ENCODE assay signal across 13 mouse cellular contexts in genomic region chr5:144283551-144284031, GRCm38 (mm10). TPM values are rescaled to one million over a fixed set of nuclear protein-coding genes. Genes with fewer than 3 reads are reported as not detected.
DNase-seq lines count a peak whose midpoint lies in the region; ATAC-seq and TF ChIP-seq lines count a peak whose summit lies in the region.
"Had no signal": no experiment of that assay in that cellular context is flagged by ENCODE, and none has a peak within 500 bp of the region (broad histone marks: within the 10 kb centered on the region; RNA-seq: fewer than 3 reads in every experiment).

No protein-coding gene starts in this region.

- WGBS in kidney, postnatal 0 days = 43% methylated on average over 8 of the region's 8 CpGs

- no peak overlapping the region for H3ac ChIP-seq in myocyte (ENCODE audit: control insufficient read depth, insufficient read length)

- TF ChIP-seq CTCF in kidney, postnatal 0 days (IDR thresholded peaks at IDR 0.05; ENCODE audit: low read depth) = no peak

- H3K4me3 ChIP-seq in kidney, postnatal 0 days (replicated peaks; ENCODE audit: low read depth, low read length) = no peak overlapping the region
- H3K4me3 ChIP-seq in myocyte = no peak overlapping the region
- H3K4me3 ChIP-seq: heart, embryonic 15.5 days; liver, embryonic 12.5 days had no signal

- H3K9ac ChIP-seq in kidney, postnatal 0 days (ENCODE audit: low read depth, low read length) = no peak overlapping the region
- H3K9ac ChIP-seq: heart, embryonic 15.5 days; liver, embryonic 12.5 days had no signal

- ATAC-seq in kidney, postnatal 0 days (replicated peaks; ENCODE audit: low FRiP score, low read depth) = no peak
- ATAC-seq in CD4-positive, CD25-positive, alpha-beta regulatory T cell, adult 4 months = peak; percentile 49
- no peak for ATAC-seq in frontal cortex, adult (ENCODE audit: low TSS enrichment)
- ATAC-seq: forebrain, embryonic 14.5 days; liver, embryonic 12.5 days had no signal

- H3K79me2 ChIP-seq in myocyte (ENCODE audit: control insufficient read depth, insufficient read depth) = no peaks in the 10 kb centered on the region

- H3K4me1 ChIP-seq in kidney, postnatal 0 days (replicated peaks; ENCODE audit: insufficient read depth, low read length) = no peaks in the 10 kb centered on the region
- H3K4me1 ChIP-seq: liver, embryonic 12.5 days had no signal

- peak; percentile 34 for DNase-seq in kidney, postnatal 0 days (ENCODE audit: low spot score)
- no peak for DNase-seq in kidney, adult 11 months
- DNase-seq in brain, adult 2 months (ENCODE audit: low read depth, low spot score) = peak; percentile 26
- no peak for DNase-seq in layer of hippocampus, adult 11-12 months (ENCODE audit: low spot score)
- DNase-seq in frontal cortex, postnatal 25 days (ENCODE audit: low spot score in 2 of 2) = no peak
- DNase-seq: kidney, adult 9 months; spleen, adult 18-20 months had no signal

- no peak for TF ChIP-seq POLR2A in myocyte (IDR thresholded peaks at IDR 0.05; ENCODE audit: insufficient read length, low read depth)

- no peak overlapping the region for H3K4me2 ChIP-seq in kidney, postnatal 0 days (ENCODE audit: low read length)
- H3K4me2 ChIP-seq in myocyte (ENCODE audit: low read depth) = peak overlapping the region; percentile 30
- H3K4me2 ChIP-seq: heart, embryonic 15.5 days; liver, embryonic 12.5 days had no signal

- H3K27ac ChIP-seq in kidney, postnatal 0 days = no peak overlapping the region
- H3K27ac ChIP-seq: heart, embryonic 15.5 days; liver, embryonic 12.5 days had no signal

- H3K27me3 ChIP-seq in kidney, postnatal 0 days (ENCODE audit: insufficient read depth, low read length) = no peaks in the 10 kb centered on the region
- no peaks in the 10 kb centered on the region for H3K27me3 ChIP-seq in myocyte (ENCODE audit: control insufficient read depth, insufficient read depth, insufficient read length)
- H3K27me3 ChIP-seq: heart, embryonic 15.5 days; liver, embryonic 12.5 days had no signal

- H3K36me3 ChIP-seq in kidney, postnatal 0 days (ENCODE audit: insufficient read depth, low read length) = peaks cover 11% of the 10 kb centered on the region; the same call in 1 of the 2 replicates
- peaks cover 37% of the 10 kb centered on the region for H3K36me3 ChIP-seq in myocyte (ENCODE audit: control insufficient read depth, insufficient read depth)

- H3K9me3 ChIP-seq in kidney, postnatal 0 days (replicated peaks; ENCODE audit: low read length) = no peaks in the 10 kb centered on the region
- H3K9me3 ChIP-seq: heart, embryonic 15.5 days; liver, embryonic 12.5 days had no signal

TF ChIP-seq in myocyte, 11 proteins besides CTCF, POLR2A, EP300 and RAD21:
- TF ChIP-seq SRF (IDR thresholded peaks at IDR 0.05; ENCODE audit: control insufficient read depth, insufficient read length, low read depth) (no peak), CEBPB (IDR thresholded peaks at IDR 0.05; ENCODE audit: insufficient read depth, poor library complexity, severe bottlenecking) (no peak), MAX (IDR thresholded peaks at IDR 0.05; ENCODE audit: low read depth) (peak; percentile 6), MYOG (IDR thresholded peaks at IDR 0.05; ENCODE audit: control insufficient read depth in 1 of 3, insufficient read depth in 1 of 3, insufficient read length in 2 of 3, low read depth in 2 of 3) (peak in 2 of 3 experiments; percentile 18 to 29), E2F4 (IDR thresholded peaks at IDR 0.05; ENCODE audit: insufficient read depth) (no peak), MYOD1 (IDR thresholded peaks at IDR 0.05; ENCODE audit: control insufficient read depth in 1 of 3, insufficient read length in 2 of 3, low read depth in 2 of 3) (peak in 2 of 3 experiments; percentile 22 to 69), TCF12 (IDR thresholded peaks at IDR 0.05; ENCODE audit: insufficient read depth, poor library complexity, severe bottlenecking) (peak; percentile 9), USF1 (IDR thresholded peaks at IDR 0.05; ENCODE audit: low read depth) (no peak), TCF3 (IDR thresholded peaks at IDR 0.05; ENCODE audit: insufficient read length, low read depth) (no peak), REST (IDR thresholded peaks at IDR 0.05; ENCODE audit: insufficient read depth, insufficient read length) (no peak), POLR2AphosphoS2 (IDR thresholded peaks at IDR 0.05; ENCODE audit: insufficient read length, low read depth) (no peak)

RNA-seq across cellular contexts. Expression of gene Bri3, which starts 39.4 kb away (rescaled TPM):
- 205 and 224 TPM in 2 replicates for polyA plus RNA-seq in kidney, postnatal 0 days (2015; fragmentation: Nextera tagmentation; extraction: Ambion mirVana)
- 1 to 10 TPM; 2.6 to 5.2 TPM for polyA plus RNA-seq in CD4-positive, CD25-positive, alpha-beta regulatory T cell, adult 4 months (2017; shearing (Covaris generic))
- polyA plus RNA-seq in myocyte (2012; fragmentation: generic; extraction: Trizol) = 153 TPM

Comparison
In these comparisons a context has a peak if more than half of its experiments do, and no peak if none do; other contexts are left out.
1. DNase-seq: peak in kidney, postnatal 0 days (single experiment) and brain, adult 2 months (single experiment); none in kidney, adult 11 months (single experiment), layer of hippocampus, adult 11-12 months (single experiment) and frontal cortex, postnatal 25 days (0 of 2).
2. RNA of gene Bri3, which starts 39.4 kb away (polyA plus RNA-seq): 205 to 224 TPM in kidney, postnatal 0 days and 153 TPM in myocyte (single experiment); 2.6 to 5.2 TPM in CD4-positive, CD25-positive, alpha-beta regulatory T cell, adult 4 months; every median in the first group is over 10 times any median in the second.